Comparison of ENCODE assay signal across 25 mouse cellular contexts in genomic region chr12:8875583-8875982, GRCm38 (mm10). TPM values are rescaled to one million over a fixed set of nuclear protein-coding genes. Genes with fewer than 3 reads are reported as not detected.
DNase-seq lines count a peak whose midpoint lies in the region; ATAC-seq and TF ChIP-seq lines count a peak whose summit lies in the region.
"Had no signal": no experiment of that assay in that cellular context is flagged by ENCODE, and none has a peak within 500 bp of the region (broad histone marks: within the 10 kb centered on the region; RNA-seq: fewer than 3 reads in every experiment).

No protein-coding gene starts in this region.

- no peaks in the 10 kb centered on the region for H3K4me1 ChIP-seq in hindbrain, postnatal 0 days (ENCODE audit: insufficient read depth, low read length)
- H3K4me1 ChIP-seq in hindbrain, embryonic 16.5 days (ENCODE audit: control insufficient read depth, insufficient read depth, low read depth, low read length): no peaks in the 10 kb centered on the region
- peaks cover 30% of the 10 kb centered on the region; the same call in 1 of the 2 replicates for H3K4me1 ChIP-seq in small intestine, adult 2 months (ENCODE audit: control insufficient read depth, insufficient read depth, insufficient read length, low read length)
- H3K4me1 ChIP-seq: embryonic facial prominence, embryonic 12.5 days; forebrain, embryonic 12.5 days; hindbrain, embryonic 15.5 days had no signal

- 80% methylated on average over 9 of the region's 9 CpGs for WGBS in hindbrain, postnatal 0 days
- 86% methylated on average over 9 of the region's 9 CpGs for WGBS in hindbrain, embryonic 16.5 days
- WGBS in small intestine, adult 2 months: 63% methylated on average over 9 of the region's 9 CpGs

- TF ChIP-seq CTCF in hindbrain, postnatal 0 days (IDR thresholded peaks at IDR 0.05; ENCODE audit: low read depth): no peak
- no peak for TF ChIP-seq CTCF in small intestine, adult 2 months (IDR thresholded peaks at IDR 0.05; ENCODE audit: extremely low read depth, insufficient read length, insufficient replicate concordance, low read depth, low read length)

- H3K36me3 ChIP-seq in hindbrain, postnatal 0 days (ENCODE audit: insufficient read depth, low read length): no peaks in the 10 kb centered on the region
- H3K36me3 ChIP-seq in hindbrain, embryonic 16.5 days (ENCODE audit: control insufficient read depth, insufficient read depth, low read length): no peaks in the 10 kb centered on the region
- no peaks in the 10 kb centered on the region for H3K36me3 ChIP-seq in small intestine, adult 2 months (ENCODE audit: control insufficient read depth, insufficient read depth, low read length)
- H3K36me3 ChIP-seq: embryonic facial prominence, embryonic 12.5 days; forebrain, embryonic 12.5 days; G1E; heart, embryonic 13.5 days; hindbrain, embryonic 15.5 days had no signal

- ATAC-seq in hindbrain, postnatal 0 days: peak; percentile 39; the same call in 1 of the 2 replicates
- ATAC-seq in hindbrain, embryonic 16.5 days: no peak
- ATAC-seq: activated CD4-positive, CD25-positive, alpha-beta regulatory T cell, adult 4 months; CD4-positive, CD25-positive, alpha-beta regulatory T cell, adult 4 months; forebrain, embryonic 16.5 days; Patski had no signal

- H3K9me3 ChIP-seq in hindbrain, postnatal 0 days (ENCODE audit: low read length): no peaks in the 10 kb centered on the region
- H3K9me3 ChIP-seq in hindbrain, embryonic 16.5 days (ENCODE audit: control insufficient read depth, low read length): no peaks in the 10 kb centered on the region
- H3K9me3 ChIP-seq: embryonic facial prominence, embryonic 12.5 days; forebrain, embryonic 12.5 days; G1E; heart, embryonic 13.5 days; hindbrain, embryonic 15.5 days had no signal

- DNase-seq in adrenal gland, adult 8-10 months: peak; percentile 39
- DNase-seq in adrenal gland, postnatal 25 days: no peak
- no peak for DNase-seq in hindbrain, postnatal 0 days (ENCODE audit: low spot score)
- DNase-seq in adrenal gland, postnatal 36 days: peak; percentile 34 to 44
- DNase-seq in lung, adult 18-20 months: no peak
- DNase-seq in retina, postnatal 1 day: no peak
- DNase-seq: cerebellum, adult 11 months; cerebellum, adult 9-10 months; cerebellum, postnatal 25 days; gastrocnemius, postnatal 36 days; heart, adult 11 months; heart, postnatal 36 days; kidney, adult 11 months; kidney, adult 9 months had no signal

- H3K9ac ChIP-seq in hindbrain, postnatal 0 days (replicated peaks; ENCODE audit: low read length): no peak overlapping the region
- H3K9ac ChIP-seq in hindbrain, embryonic 16.5 days (ENCODE audit: low read depth, low read length): no peak overlapping the region
- H3K9ac ChIP-seq: embryonic facial prominence, embryonic 12.5 days; forebrain, embryonic 12.5 days; heart, embryonic 13.5 days; hindbrain, embryonic 15.5 days had no signal

- no peak overlapping the region for H3K4me2 ChIP-seq in hindbrain, postnatal 0 days (ENCODE audit: low read depth, low read length)
- H3K4me2 ChIP-seq in hindbrain, embryonic 16.5 days (ENCODE audit: low read length): no peak overlapping the region
- H3K4me2 ChIP-seq: embryonic facial prominence, embryonic 12.5 days; forebrain, embryonic 12.5 days; heart, embryonic 13.5 days; hindbrain, embryonic 15.5 days had no signal

- no peak overlapping the region for H3K27ac ChIP-seq in hindbrain, postnatal 0 days
- no peak overlapping the region for H3K27ac ChIP-seq in hindbrain, embryonic 16.5 days (ENCODE audit: low read depth, low read length)
- H3K27ac ChIP-seq in small intestine, adult 2 months (ENCODE audit: insufficient read depth, low read depth, low read length): peak overlapping the region; percentile 80; the same call in 1 of the 2 replicates
- H3K27ac ChIP-seq: embryonic facial prominence, embryonic 12.5 days; forebrain, embryonic 12.5 days; heart, embryonic 13.5 days; hindbrain, embryonic 15.5 days had no signal

- no peak overlapping the region for H3K4me3 ChIP-seq in hindbrain, postnatal 0 days (ENCODE audit: low read length)
- no peak overlapping the region for H3K4me3 ChIP-seq in hindbrain, embryonic 16.5 days (ENCODE audit: low read length)
- no peak overlapping the region for H3K4me3 ChIP-seq in small intestine, adult 2 months (ENCODE audit: low read depth, low read length)
- H3K4me3 ChIP-seq: embryonic facial prominence, embryonic 12.5 days; forebrain, embryonic 12.5 days; heart, embryonic 13.5 days; hindbrain, embryonic 15.5 days had no signal

- no peaks in the 10 kb centered on the region for H3K27me3 ChIP-seq in hindbrain, postnatal 0 days (ENCODE audit: insufficient read depth, low read length)
- no peaks in the 10 kb centered on the region for H3K27me3 ChIP-seq in hindbrain, embryonic 16.5 days (replicated peaks; ENCODE audit: control insufficient read depth, insufficient read depth, low read length)
- no peaks in the 10 kb centered on the region for H3K27me3 ChIP-seq in small intestine, adult 2 months (ENCODE audit: control insufficient read depth, insufficient read depth, low read length)
- H3K27me3 ChIP-seq: embryonic facial prominence, embryonic 12.5 days; forebrain, embryonic 12.5 days; heart, embryonic 13.5 days; hindbrain, embryonic 15.5 days; Patski had no signal

- no peak for TF ChIP-seq POLR2A in small intestine, adult 2 months (IDR thresholded peaks at IDR 0.05; ENCODE audit: low read depth, low read length)

RNA-seq across cellular contexts. Expression of gene Laptm4a, which starts 45.9 kb away (rescaled TPM):
- 100 to 1,000 TPM; 509 to 681 (median 626) TPM for total RNA-seq in adrenal gland, adult 8-10 months (2022)
- total RNA-seq in adrenal gland, postnatal 25 days (2021): 421 and 503 TPM in 2 replicates
- 185 and 196 TPM in 2 replicates for total RNA-seq in hindbrain, postnatal 0 days (2014; rRNA removed)
- polyA plus RNA-seq in hindbrain, postnatal 0 days (2015; fragmentation: Nextera tagmentation; extraction: Ambion mirVana): 289 and 299 TPM in 2 replicates
- 205 and 210 TPM in 2 replicates for polyA plus RNA-seq in hindbrain, embryonic 16.5 days (2015; fragmentation: Nextera tagmentation; extraction: Ambion mirVana)
- 100 to 1,000 TPM; 580 to 600 TPM for total RNA-seq in adrenal gland, postnatal 36 days (2021)
- 49.6 and 72.5 TPM in 2 replicates for polyA plus RNA-seq in small intestine, adult 2 months (2012; rRNA removed)

Comparison
In these comparisons a context has a peak if more than half of its experiments do, and no peak if none do; other contexts are left out.
1. DNase-seq: peak in adrenal gland, adult 8-10 months (single experiment) and adrenal gland, postnatal 36 days (2 of 2); none in adrenal gland, postnatal 25 days (single experiment), hindbrain, postnatal 0 days (single experiment), lung, adult 18-20 months (0 of 2) and retina, postnatal 1 day (single experiment).